Mouse (Mus musculus) gastrocnemius, adult 8-10 months (tissue): ENCODE results near the gene Mdm4. TPM values are rescaled to one million over a fixed set of nuclear protein-coding genes. Genes with fewer than 3 reads are reported as not detected.
A peak's percentile ranks its signal among the peaks of the same experiment; 100 is the strongest.

Experiments
- DNase-seq, 2 experiments: peaks; one replicate each; pipeline ENCODE4 v3.0.0; 2022; ENCODE audit warnings: low spot score in 2 of 2
- total RNA-seq, 4 experiments: library from RNA; stranded (reverse); gene quantifications; 2 replicates each; pipeline ENCODE4 v1.2.4; 2022

Gene Mdm4
- 10 to 100 TPM; 18.7 to 25.6 (median 21.5) TPM for total RNA-seq

DNA sequence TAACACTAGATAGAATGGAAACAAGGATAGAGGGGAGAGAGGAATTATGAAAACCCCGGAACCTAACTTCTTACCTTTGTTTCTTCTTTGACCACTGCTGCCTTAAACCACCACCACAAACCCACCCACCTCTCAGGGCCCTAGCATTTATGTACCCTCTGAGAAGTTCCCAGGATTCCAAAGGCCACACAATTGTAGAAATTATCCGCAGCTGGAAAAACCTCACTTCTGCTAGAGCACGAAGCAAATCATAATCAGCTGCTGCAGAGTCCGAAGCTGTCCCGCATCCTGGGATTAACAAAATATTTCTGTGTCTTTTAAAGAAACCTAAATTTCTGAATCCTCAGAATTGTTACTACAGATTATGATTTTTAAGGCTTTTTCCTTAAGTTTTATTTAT is at the start of gene Mdm4:
TSS of gene Mdm4 (minus strand) at position 101 of the 400 bp plus-strand sequence.
- DNase-seq, result no peak

DNA sequence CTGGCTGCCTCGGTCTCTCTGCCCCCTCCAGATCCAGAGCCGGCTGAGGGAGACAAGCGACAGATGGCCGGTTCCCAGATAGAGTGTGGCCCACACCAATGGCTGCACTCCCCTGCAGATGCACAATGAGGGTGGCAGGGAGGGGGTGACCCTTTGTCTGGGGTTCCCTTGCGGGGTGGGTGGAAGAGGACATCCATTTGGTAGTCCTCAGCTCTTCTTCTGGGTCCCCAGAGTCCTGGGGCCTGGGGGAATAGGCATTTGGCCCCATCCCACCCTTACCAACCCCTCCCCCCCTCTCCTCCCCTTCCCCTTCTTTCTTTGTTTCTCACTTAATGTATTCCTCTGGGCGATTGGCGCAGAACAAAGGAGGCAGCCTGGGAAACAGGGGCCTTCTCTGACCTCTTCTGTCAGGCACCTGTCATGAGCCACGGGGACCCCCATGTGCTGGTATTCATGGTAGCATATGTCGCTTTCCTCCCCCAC is 49.8 kb upstream of the Mdm4 start:
- no peak for DNase-seq

DNA sequence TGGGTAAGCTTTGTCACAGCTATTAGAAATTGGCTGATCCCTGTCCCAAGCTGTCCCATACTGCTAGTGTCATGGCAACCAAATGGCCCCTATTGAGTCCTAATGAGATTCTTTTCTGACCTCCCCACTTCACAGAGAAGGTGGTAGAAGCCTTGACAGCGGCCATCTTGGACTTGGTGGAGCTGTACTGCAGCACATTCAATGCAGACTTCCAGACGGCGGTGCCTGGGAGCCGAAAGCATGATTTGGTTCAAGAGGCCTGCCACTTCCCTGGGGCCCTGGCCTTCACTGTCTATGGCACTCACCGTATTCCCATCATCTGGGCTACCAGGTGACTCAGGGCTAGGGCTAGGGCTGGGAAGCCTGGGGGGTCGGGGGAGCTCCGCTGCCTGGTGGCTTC is 49.1 kb upstream of the Mdm4 start:
- DNase-seq, result no peak

DNA sequence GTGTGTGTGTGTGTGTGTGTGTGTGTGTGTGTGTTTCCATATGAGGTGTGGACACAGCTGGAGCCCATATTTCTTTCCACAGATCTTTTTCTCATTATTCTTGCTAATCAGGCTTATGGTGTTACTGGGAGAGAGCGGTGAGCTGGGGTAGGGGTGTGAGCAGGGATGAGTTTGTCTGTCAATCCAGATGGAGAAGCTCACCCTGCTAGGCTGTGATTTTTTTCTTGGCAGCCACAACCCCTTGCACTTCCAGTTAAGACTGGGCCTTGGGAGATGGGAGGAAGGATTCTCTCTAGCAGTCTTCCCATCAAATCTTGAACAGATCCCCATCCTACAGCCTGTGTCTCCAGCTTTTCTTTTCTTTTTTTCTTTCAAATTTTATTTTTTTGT is 48.0 kb upstream of the Mdm4 start:
- DNase-seq, result no peak

DNA sequence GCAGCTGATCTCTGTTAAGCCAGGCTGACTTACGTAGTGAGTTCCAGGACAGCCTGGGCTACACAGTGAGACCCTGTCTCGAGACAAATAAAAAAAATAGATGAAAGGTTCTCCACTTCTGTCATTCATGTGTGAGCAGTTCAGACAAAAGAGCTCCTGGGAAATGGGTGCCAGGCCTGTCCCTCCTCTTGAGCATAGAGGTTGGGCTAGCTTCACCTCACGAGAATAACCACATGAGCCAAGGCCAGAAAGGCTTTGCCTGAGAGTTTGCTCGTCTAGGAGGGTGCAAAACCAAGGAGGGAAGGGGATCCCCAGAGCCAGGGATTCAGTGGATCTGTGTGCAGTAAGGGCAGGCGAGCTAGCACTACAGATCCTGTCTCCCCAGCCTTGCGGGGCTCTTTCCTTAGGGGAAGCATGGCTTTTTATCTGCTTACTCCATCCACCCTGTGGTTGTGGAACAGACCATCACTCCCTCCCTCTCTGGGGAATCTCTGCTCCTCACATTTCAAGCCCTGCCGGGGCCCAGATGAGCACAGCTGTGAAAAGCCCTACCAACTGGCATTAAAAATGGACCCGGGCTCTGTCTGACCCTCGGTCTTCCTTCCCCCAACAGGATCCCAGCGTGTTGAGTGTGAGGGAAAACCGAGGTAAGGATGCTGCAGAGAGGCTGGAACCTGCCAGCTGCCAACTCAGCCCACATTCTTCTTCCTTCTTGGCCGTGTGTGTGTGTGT is 47.4 kb upstream of the Mdm4 start:
- no peak for DNase-seq

DNA sequence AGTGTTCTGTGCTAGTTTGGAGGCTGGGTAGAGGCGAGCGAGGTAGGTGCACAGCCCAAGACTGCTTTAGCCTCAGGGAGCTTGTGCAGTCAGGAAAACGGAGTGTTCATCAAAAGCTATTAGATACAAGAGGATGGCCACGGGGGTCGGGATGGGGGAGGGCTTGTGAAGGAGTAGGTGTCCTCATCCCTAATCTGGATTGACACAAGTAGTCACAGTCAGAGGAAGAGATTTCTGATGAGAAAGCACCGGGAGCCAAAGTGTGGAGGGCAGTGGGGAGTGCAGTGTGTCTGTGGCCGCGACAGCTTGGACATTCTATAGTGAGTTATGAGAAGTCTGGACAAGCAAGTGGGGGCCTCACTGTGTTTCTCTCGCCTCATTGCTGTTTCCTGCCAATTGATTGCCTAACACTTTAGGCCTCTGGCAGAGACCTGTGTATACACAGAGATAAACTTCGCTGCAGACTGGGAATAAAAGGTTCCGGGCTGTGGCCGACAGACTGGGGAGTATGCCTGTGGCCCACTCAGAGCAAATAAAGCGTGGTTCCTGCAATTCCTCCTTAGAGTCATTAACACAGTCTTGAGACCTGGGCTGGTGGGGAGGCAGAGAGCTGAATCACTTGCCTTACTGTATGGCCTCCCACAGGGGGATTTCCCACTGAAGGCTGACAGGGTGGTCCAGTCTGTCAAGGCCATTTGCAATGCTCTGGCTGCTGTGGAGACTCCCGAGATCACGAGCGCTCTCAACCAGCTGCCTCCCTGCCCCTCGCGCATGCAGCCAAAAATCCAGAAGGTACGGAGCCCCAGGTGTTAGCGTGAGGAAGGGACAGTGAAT is 46.5 kb upstream of the Mdm4 start:
- no peak for DNase-seq

DNA sequence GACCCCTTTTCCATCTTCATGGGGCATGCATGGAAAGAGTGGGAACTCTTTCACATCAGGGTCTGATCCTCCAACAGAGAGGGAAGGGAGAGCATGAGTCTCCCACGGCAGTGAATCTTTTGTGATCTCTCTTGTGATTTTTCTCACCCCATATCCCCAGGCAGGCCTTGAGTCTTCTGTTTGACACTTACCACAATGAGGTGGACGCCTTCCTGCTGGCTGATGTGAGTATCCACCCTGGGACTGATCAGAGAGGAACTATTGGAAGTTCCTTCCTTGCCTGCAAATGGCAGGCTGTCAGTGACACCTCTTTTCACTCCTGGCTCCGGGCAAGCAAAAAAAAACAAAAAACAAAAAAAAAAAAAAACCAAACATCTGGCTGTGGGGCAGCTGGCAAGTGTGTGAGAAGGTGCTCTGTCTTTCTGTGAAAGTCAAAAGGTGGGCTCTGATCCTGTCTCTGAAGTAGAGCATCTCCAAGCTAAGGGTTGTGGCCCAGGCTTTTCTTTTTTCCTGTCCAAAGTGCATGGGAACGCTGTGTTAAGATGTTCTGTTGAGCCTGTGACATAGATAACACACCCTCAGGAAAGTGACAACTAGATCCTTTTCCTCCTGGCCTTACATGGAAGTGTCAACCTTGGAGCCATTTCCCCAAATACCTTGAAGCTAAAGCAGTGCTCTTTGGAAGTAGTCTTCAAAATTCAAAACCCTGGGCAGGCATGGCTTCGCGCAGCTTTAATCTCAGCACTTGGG is 45.5 kb upstream of the Mdm4 start:
- DNase-seq, result no peak

DNA sequence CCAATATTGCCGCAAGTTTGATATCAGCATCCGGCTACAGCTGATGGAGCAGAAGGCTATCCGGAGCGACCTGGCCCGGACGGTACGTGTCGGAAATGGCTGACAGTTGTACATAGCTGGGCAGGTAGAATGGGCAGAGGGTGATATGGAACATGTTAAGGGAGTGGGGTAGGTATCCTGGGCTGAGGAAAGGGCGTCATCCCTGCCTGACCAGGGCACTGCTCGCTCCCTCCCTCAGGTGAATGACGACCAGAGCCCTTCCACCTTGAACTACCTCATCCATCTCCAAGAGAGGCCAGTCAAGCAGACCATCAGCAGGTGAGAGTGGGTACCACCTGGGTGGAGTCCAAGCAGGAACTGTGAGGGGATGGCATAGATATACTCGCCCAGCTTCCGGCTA is 44.2 kb upstream of the Mdm4 start:
- DNase-seq, result no peak

DNA sequence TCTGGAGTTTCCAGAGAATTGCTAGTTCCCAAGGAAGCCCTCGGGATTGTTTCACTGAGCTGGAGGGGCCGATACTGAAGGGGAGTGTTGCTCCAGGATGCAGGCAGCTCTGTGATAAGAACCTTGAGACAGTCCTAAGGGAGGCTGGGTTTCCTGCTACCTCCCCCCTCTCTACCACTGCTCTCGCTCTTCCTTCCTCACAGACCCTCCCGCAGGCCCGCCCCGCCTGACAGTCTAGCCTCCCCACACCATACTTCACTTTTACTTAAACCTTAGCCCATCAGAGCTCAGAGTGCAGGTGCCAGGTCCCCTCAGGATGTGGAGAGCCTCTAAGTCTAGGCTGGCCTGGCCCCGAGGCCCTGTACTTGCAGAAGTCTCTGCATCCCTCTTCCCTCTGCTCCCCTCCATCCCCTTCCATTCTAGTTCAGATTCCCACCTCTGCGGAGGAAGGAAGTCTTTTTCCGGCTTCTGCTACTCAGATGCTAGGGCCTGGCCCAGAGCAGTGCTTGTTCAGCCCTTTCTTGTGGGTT is 43.0 kb upstream of the Mdm4 start:
- no peak for DNase-seq

DNA sequence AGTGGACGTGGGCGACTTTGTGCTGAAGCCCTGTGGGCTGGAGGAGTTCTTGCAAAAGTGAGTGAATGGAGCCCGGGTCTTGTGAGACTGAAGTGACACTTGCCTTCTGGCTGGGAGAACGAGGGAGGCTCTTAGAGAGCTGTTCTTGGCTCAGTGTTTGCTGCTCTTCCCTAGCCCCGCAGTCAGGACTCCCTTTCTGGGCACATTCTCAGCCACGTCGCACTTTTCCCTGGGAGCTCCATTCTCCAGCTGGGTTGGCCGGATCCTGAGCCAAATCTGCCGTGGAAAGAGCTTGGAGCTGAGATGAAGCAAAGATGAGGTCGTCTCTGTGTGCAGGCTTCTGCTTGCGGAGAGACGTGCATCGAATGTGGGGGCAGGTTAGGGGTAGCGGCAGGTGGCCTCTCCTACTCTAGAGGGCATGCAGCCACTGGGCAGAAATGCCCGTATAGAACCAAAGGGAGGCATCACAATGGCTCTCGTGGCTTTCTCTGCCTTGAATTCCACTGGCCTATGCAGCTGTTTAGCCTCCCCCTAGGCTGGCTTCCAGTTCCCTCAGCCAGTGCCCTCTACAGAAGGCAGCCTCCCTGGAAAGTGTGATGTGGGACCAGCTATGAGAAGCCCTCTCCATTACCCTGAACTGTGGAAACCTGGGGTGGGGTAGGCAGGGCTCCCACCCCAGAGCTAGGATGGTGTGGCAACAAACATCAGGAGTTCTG is 41.5 kb upstream of the Mdm4 start:
- peak in 1 of 2 experiments; percentile 56 for DNase-seq

DNA sequence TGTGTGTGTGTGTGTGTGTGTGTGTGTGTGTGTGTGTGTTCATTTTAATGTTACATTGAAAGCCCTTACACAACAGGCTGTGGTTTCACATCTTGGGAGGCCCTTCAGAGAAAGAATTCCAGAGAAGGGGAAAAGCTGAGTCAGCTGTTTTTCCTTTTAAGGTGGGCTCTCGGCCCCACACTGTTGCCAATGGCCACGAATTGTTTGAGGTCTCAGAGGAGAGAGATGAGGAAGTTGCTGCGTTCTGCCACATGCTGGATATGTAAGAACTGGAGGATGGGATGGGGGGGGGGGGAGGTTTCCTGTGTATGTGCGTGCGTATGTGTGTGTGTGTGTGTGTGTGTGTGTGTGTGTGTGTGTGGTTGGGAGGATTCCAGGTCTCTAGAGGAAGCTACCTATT is 39.8 kb upstream of the Mdm4 start:
- DNase-seq, result no peak

DNA sequence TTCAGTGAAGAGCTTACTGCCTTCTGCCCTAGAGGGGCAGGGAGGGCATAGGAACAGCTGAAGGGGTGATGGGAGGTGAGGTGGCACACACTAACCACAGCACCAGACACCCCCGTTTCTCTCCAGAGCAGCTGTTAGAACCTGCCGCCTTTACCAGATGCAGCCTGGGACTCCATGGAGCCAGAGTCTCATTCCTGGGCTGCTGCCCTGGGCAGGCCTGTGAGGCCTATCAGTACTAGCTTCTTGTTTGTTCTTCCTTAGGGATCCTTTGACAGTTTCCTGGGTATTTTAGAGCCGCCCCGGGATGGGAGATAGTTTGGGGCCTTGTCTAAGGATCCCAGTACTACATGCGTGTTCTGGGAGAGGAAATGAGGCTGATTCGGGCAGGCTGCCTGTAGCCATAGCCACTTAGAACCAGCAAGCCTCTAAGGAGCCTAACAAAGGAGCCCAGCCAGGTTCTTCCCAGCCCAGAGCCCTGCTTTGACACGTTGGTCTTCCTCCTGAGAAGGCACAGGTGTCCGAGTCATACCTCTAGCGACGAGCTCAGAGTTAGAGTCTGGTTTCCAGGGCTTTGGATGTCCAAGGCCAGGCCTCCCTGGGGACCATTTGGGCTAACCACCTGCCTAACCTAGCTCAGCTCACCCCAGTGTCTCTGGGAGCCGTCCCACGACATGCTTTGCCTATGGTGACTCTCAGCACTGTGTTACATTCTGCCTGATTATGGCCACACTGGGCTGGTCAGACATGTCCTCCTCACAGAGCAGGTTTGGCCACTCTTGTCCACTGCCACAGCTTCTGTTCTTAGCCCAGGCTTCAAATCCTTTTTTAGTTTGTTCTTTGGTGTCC is 39.1 kb upstream of the Mdm4 start:
- DNase-seq, result peak in 1 of 2 experiments; percentile 33

DNA sequence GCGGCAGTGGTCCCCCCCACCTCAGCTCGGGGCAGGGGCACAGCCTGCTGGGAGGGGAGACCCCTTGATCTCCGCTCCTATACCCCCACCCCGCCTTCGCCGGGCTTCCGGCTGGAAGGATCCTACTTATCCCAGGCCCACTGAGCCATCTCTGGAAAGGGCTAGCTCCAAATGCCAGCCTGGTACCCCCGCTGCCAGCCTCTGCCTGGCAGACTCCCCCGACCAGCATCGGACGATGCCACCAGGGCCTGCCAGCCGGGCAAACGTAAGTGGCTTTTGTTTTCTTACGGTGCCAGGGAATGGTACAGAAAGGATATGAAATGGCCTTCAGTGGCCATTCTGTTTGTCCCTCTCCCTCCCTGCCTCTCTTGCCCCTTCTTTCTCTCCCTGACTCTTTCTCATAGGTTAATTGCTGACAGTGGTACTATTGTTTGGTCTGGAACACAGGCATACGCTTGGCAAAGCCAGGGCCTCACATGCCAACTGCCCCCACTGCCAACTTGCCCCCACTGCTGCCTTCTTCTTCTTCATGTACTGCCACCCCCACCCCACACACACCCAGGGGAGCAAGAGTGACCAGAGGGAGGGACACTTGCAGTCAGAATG is 38.4 kb upstream of the Mdm4 start:
- DNase-seq, result no peak

DNA sequence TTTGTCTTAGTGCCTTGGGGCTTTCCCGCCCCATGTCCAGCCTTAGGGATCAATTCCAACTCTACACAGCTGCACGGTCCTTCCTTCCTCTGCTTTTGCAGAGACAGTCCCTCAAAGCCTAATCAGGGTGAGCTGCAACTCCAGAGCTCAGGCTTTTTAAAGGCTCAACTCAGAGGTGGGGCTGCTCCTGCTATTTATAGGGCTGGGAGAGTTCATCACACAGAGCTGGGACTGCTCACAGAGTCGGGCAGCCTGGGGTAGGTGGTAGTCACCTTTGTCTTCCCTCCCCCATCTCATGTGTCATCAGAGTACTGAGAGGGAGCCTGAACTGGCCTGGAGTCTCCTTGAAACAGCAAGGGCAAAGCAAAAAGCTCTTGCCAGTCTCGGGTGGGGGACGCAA is 37.9 kb upstream of the Mdm4 start:
- peak; percentile 46 to 55 for DNase-seq

DNA sequence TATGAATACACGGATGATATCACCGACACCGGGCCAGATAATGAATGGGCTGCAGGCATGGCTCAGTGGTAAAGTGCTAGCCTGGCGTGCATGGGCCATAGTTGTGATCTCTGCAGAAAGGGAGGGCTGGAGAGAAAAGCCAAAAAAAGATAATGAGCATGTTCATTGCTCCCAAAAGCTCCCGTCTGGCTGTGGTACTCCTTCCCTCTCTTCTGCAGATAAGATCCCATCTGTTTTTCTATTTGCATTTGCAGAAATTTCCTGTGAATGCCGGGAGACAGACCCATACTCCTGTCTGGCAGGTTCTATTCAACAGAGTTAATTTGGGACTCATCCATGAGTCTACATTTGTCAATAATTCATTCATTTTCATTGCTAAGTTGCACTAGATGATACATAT is 32.8 kb upstream of the Mdm4 start:
- DNase-seq, result no peak

DNA sequence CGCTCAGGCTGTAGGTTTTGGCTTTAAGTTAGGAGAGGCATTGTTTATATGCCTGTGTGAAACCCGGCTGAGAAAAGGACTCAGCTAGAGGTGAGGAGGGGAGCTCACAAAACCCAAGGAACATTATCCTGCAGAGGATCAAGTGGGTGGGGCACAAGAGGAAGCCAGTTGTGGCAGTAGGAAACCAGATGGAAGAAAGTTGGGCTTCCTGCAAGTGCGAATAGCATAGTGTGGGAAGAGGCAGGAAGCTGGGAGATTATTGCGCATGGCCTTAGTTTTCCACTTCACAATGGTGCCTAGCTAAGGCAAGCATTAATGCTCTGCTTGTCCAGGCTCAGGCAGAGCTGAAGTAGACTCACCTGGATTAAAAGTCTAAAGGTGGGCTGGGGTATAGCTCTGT is 30.3 kb upstream of the Mdm4 start:
- DNase-seq, result no peak

DNA sequence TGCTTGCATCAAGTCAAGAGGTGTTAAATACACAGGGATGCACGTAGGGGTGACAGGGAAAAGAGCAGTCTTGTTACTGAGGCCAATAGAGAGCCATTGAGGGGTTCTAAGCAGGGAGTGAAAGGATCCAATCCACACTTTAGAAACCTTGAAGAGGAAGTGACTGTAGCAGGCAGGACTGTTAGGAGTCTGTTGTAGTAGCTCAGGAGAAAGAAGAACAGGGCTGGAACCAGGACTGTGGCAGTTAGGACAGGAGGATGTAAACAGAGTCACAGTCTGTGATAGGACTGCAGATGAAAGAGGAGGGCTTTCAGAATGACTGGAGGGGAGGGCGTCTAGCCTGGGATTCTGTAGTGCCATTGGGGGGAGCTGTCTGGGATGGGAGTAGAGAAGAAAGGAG is 29.2 kb upstream of the Mdm4 start:
- DNase-seq, result no peak

DNA sequence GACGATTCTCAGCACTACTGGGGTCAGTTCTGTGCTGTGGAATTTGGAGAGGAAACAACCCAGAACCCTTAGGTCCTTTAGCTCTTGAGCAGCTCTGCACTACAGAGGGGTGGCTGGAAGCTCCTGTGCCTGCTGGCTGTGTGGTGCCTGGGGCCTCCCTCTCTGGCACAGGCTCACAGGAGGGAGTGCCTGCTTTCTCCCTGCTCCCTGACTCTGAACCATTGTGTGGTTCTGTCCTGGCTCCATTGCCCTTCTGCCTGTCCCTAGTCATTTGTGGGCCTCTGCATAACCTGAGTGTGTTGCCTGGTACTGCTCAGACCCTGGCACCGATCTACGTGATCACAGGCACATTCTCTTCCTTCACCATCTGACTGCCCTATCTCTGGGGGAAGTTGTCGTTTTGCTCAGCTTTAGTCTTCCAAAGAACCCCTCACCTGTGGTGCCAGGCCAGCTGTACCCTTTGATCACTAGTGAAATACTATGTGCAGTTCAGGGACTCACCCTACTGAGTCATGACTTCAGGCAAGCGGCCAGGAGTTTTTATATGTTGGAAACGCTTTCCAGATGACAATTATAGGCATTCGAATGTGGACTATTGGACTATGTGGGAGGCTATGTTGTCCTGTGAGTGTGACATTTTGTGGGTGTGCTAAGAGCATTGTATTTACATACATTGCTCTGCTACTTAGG is 27.1 kb upstream of the Mdm4 start:
- DNase-seq, result no peak

DNA sequence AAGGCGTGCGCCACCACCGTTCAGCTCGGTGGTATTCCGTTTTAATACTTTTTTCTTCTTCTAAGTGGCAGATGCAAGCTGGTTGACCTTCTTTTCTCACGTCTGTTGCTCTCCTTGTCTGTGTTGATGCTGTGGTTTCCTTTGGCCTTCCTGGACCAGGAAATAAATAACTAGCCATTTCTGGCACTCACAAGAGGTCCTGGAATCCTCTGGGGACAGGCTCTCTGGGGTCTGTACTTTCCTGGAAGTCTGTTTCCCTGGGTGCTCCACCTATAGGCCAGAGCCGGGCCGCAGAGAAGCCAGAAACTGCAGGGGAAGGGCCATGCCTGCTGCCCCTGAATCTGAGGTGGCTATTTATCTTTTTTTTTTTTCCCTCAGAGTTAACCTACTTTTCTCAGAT is 24.0 kb upstream of the Mdm4 start:
- no peak for DNase-seq
